Mouse (Mus musculus) olfactory bulb, adult 2 months (tissue): ENCODE measurements around the gene Olfr553.
"Not testable (repeated sequence)": the region's sequence is repeated elsewhere in the genome, so short reads cannot be mapped to it uniquely, and the experiment has no call there.

Source experiments
- CTCF ChIP-seq: fragments of 200-500 bp; IDR thresholded peaks from 2 replicates; pipeline ENCODE4 v1.5.1; 2012; ENCODE audit warnings: low read depth, mild to moderate bottlenecking, low read length, moderate library complexity; ENCODE audit not compliant: insufficient read depth
- POLR2A ChIP-seq: fragments of 200-500 bp; IDR thresholded peaks from 2 replicates; pipeline ENCODE4 v1.6.1; 2012; ENCODE audit warnings: mild to moderate bottlenecking, low read depth, low read length, moderate library complexity; ENCODE audit not compliant: insufficient read depth

- TF ChIP-seq POLR2A, CTCF: not testable (repeated sequence)
Observed at GRCm38 (mm10) chr7:102644945-102645344, 26.9 kb upstream of the Olfr553 start.
